Mouse (Mus musculus) liver, embryonic 12.5 days (tissue): ENCODE results near the gene Sec13. TPM values are rescaled to one million over a fixed set of nuclear protein-coding genes. Genes with fewer than 3 reads are reported as not detected.
A peak's percentile ranks its signal among the peaks of the same experiment; 100 is the strongest.

Experiments used
- ATAC-seq: fragments of 200-750 bp; cut with Nextera tagmentation; 2 replicates; pipeline ENCODE4 v1.8.0; 2017; ENCODE audit warnings: moderate number of reproducible peaks, mild to moderate bottlenecking, moderate library complexity
- H3K27ac ChIP-seq: fragments of 300-500 bp; sonication (generic); 2 replicates; pipeline ENCODE4 v1.5.1; 2016; ENCODE audit warnings: mild to moderate bottlenecking
- H3K27me3 ChIP-seq: fragments of 300-500 bp; sonication (generic); replicated peaks from 2 replicates; pipeline ENCODE4 v1.6.1; 2016; ENCODE audit warnings: mild to moderate bottlenecking, moderate library complexity
- H3K36me3 ChIP-seq: fragments of 300-500 bp; sonication (generic); 2 replicates; pipeline ENCODE4 v1.6.1; 2016; ENCODE audit warnings: mild to moderate bottlenecking, moderate library complexity
- H3K4me1 ChIP-seq: fragments of 300-500 bp; sonication (generic); 2 replicates; pipeline ENCODE4 v1.6.1; 2016
- H3K4me2 ChIP-seq: fragments of 300-500 bp; sonication (generic); 2 replicates; pipeline ENCODE4 v1.6.1; 2016; ENCODE audit warnings: mild to moderate bottlenecking, moderate library complexity
- H3K4me3 ChIP-seq: fragments of 300-500 bp; sonication (generic); 2 replicates; pipeline ENCODE4 v1.5.1; 2016; ENCODE audit warnings: mild to moderate bottlenecking, moderate library complexity
- H3K9ac ChIP-seq: fragments of 300-500 bp; sonication (generic); 2 replicates; pipeline ENCODE4 v1.6.1; 2016; ENCODE audit warnings: mild to moderate bottlenecking, moderate library complexity
- H3K9me3 ChIP-seq: fragments of 300-500 bp; sonication (generic); replicated peaks from 2 replicates; pipeline ENCODE4 v1.6.1; 2016; ENCODE audit warnings: mild to moderate bottlenecking, moderate library complexity
- WGBS: fragments of 180-500 bp; shearing (Covaris S2); methylation state at CpG from one replicate; pipeline ENCODE4 v1.1.7; 2016; ENCODE audit not compliant: insufficient replicate concordance; 5-methylcytosine and 5-hydroxymethylcytosine counted together
- microRNA-seq: library from miRNA; unstranded; fragments of <30 nt; microRNA quantifications from one replicate; pipeline ENCODE4, GENCODE M21; 2017
- polyA plus RNA-seq: library from polyadenylated mRNA; unstranded; fragments of >200 nt; fragmentation: Nextera tagmentation; extraction: Ambion mirVana; gene quantifications from 2 replicates; pipeline ENCODE4 v1.2.1, GENCODE M21; 2016

The Sec13 gene
- polyA plus RNA-seq, 1 experiment from 2014 or later = 159 TPM

- Histone ChIP-seq H3K4me3 (no peak overlapping the region), H3K4me2 (no peak overlapping the region), H3K9me3 (no peaks in the 10 kb centered on the region), H3K27ac (no peak overlapping the region), H3K27me3 (no peaks in the 10 kb centered on the region), H3K9ac (no peak overlapping the region), H3K36me3 (peaks cover 16% of the 10 kb centered on the region; the same call in 1 of the 2 replicates), H3K4me1 (peaks cover 43% of the 10 kb centered on the region)
- ATAC-seq = no peak
- WGBS = 70% methylated on average over 10 of the region's 10 CpGs
Observed at GRCm38 (mm10) chr6:113683081-113683825, 57.3 kb downstream of the Sec13 start.

DNA sequence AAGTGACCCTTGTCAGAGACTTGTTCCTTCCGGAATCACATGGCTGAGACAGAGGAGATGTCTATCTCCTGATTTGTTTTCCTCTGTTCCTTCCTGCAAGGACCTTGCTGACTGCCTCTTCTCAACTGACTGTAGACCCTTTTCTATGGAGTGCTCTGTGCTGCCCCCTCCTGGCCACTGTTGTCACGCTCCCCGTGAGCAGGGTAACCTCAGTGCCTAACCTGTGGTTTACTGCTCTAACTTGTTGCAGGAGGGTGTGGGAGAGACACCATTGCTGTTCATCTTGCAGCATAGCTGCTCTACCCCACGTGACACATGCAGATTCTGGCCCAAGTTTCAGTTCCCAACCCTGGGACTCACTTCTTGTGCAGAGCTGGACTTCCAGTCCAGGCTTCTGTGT is 59.3 kb downstream of the Sec13 start:
- H3K4me3 ChIP-seq = no peak overlapping the region
- 7% methylated on average over 4 of the region's 4 CpGs for WGBS
- H3K27ac ChIP-seq = no peak overlapping the region

DNA sequence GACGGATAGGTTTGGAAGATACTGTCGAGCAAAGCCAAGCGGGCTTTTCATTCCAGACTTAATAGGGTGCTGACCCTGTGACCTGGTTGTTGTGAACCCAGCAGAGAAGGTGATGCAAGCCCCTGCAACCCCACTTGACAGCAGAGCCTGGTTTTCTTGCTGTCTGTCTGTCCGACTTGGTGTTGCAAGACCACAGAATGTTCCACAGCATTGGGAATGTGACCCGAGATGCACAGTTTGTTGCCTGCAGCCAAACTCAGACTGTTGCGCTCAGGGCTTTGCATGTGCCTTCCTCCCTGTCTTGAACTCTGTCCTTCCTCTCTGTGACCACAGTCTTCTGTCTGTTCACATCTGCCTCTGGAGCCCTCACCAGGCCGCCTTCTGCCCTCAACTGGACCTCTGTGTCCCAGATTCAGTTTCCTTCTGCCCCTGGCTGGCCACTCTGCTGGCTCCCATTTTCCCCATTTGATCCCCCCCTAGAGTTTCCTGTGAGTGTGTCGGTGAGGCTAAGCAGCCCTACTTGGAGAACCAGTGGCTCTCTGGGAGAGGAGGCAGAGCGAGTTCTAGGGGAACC is 60.5 kb downstream of the Sec13 start:
- ATAC-seq = no peak
- H3K9me3 ChIP-seq = no peaks in the 10 kb centered on the region
- WGBS = 64% methylated on average over 9 of the region's 9 CpGs
- no peak overlapping the region for H3K4me3 ChIP-seq
- H3K9ac ChIP-seq = no peak overlapping the region
- H3K27ac ChIP-seq = 0 out of 2 replicates have a peak overlapping the region, but pooled peaks have one; percentile 17
- no peak overlapping the region for H3K4me2 ChIP-seq
- peaks cover 30% of the 10 kb centered on the region for H3K4me1 ChIP-seq
- H3K36me3 ChIP-seq = peaks cover 20% of the 10 kb centered on the region; the same call in 1 of the 2 replicates
- no peaks in the 10 kb centered on the region for H3K27me3 ChIP-seq

More for the DNA sequence above, 59.3 kb downstream of the Sec13 start:
- ATAC-seq = peak; percentile 75
- Histone ChIP-seq H3K36me3 (peaks cover 20% of the 10 kb centered on the region; the same call in 1 of the 2 replicates), H3K9me3 (no peaks in the 10 kb centered on the region), H3K27me3 (no peaks in the 10 kb centered on the region), H3K4me1 (peaks cover 32% of the 10 kb centered on the region), H3K4me2 (no peak overlapping the region), H3K9ac (no peak overlapping the region)

DNA sequence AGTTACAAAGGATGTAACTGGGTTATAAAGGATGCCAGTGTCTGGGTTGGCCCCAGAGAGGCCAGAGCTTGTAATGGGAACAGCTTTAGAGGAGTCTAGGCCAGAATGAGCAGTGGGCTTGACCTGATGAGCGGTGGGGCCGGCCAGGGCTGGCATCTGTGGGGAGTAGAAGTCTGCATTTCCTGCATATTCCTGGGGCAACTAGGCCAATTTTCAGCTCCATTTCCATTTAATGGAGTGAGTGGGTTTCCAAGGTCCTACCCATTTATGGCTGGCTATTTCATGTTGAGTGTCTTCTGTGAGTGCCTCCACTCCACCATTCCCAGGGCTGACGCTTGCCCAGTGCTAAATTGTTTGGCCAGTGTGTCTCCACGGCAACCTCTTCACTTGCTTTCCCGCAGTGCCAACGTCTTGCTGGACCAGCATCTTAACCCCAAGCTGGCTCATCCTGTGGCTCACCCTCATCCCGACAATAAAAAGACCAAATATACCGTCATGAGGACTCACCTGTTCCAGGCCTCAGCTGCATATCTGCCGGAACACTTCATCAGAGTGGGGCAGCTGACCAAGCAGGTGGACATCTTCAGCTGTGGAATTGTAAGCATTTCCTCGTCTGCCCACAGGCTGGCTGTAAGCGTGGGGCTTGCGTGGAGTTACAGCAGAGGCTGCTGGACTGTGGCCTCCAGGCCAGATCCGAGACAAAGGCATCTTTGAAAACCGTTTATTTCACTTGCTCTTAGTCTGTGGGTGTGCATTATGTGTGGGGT is 62.1 kb downstream of the Sec13 start:
- no peak for ATAC-seq
- Histone ChIP-seq H3K4me2 (no peak overlapping the region), H3K4me3 (no peak overlapping the region), H3K4me1 (peaks cover 30% of the 10 kb centered on the region), H3K9ac (no peak overlapping the region), H3K27me3 (no peaks in the 10 kb centered on the region), H3K9me3 (no peaks in the 10 kb centered on the region), H3K27ac (no peak overlapping the region), H3K36me3 (peaks cover 14% of the 10 kb centered on the region; the same call in 1 of the 2 replicates)
- 81% methylated on average over 14 of the region's 14 CpGs for WGBS

Small RNAs within 50 kb of the gene (microRNA-seq; reads per million reads assigned to microRNA genes)
- 1.8 reads per million for gene Mir7042

Other genes with a start within 250 kb of the Sec13 start
- 0.08 and 0.11 TPM in 2 replicates for gene Prrt3, start 238.8 kb downstream of the Sec13 start, polyA plus RNA-seq
- gene Emc3, start 209.1 kb downstream of the Sec13 start, polyA plus RNA-seq = 55.8 and 56.5 TPM in 2 replicates
- gene Fancd2, start 209.1 kb downstream of the Sec13 start, polyA plus RNA-seq = 13.8 and 16.4 TPM in 2 replicates
- gene Fancd2os, start 140.0 kb downstream of the Sec13 start, polyA plus RNA-seq = 0.10 and 0.11 TPM in 2 replicates
- 106 and 109 TPM in 2 replicates for gene Brk1, start 136.0 kb downstream of the Sec13 start, polyA plus RNA-seq
- 13.9 and 14.8 TPM in 2 replicates for gene Vhl, start 116.8 kb downstream of the Sec13 start, polyA plus RNA-seq
- 17.2 and 17.9 TPM in 2 replicates for gene Irak2, start 102.3 kb downstream of the Sec13 start, polyA plus RNA-seq
- 1.3 TPM in 2 replicates for gene Tatdn2, start 43.7 kb downstream of the Sec13 start, polyA plus RNA-seq
- not detected in 2 replicates for gene Ghrl, start 20.9 kb downstream of the Sec13 start, polyA plus RNA-seq